Mouse (Mus musculus): Measurements from ENCODE around the gene Ip6k1. TPM values are rescaled to one million over a fixed set of nuclear protein-coding genes. Genes with fewer than 3 reads are reported as not detected.
A peak's percentile ranks its signal among the peaks of the same experiment; 100 is the strongest.

Ip6k1 gene
- total and polyA plus RNA-seq, 3 experiments, result 30.8 to 58.5 (median 55.9) TPM

DNA sequence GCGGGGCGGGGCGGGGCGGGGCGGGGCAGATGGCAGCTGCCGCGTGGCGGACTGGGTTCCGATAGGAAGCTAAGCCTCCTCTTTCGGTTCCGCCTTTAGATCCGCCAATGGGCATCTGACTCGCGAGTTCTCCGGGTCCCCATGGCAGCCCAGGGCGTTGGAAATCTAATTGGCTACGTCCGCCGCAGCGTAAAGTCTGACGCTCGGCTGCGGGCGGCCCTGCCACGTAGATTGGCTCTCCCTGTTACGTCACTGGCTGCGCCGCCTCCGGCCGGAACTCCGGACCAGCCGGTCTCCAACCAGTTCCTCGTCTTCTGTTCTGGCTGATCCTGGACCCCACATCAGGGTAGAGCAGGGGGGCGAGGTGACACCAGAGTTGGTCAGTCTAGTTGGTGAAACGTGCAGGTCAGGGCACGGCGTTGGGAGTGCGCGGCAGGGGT is 46.7 kb downstream of the Ip6k1 start, which contains the start of gene Gmppb:
Gene Gmppb, plus strand, starts transcription at position 227 of the 440 bp plus-strand sequence.
- ATAC-seq (ENCODE audit: extremely low read depth, insufficient number of reproducible peaks, low FRiP score, poor library complexity, severe bottlenecking) (peak; percentile 91), DNase-seq (ENCODE audit: low spot score) (peak; percentile 97)
- Histone ChIP-seq H3K9me3 (replicated peaks) (no peaks in the 10 kb centered on the region), H3K4me1 (ENCODE audit: insufficient read depth, low read depth, low read length) (peaks cover 80% of the 10 kb centered on the region), H3K36me3 (replicated peaks) (peaks cover 84% of the 10 kb centered on the region), H3K27me3 (ENCODE audit: insufficient read depth, low read length) (no peaks in the 10 kb centered on the region; the same call in 1 of the 2 replicates), H3K4me3 (ENCODE audit: low read depth, low read length) (peak within 1 kb of the TSS; percentile 80)
- TF ChIP-seq CTCF (IDR thresholded peaks at IDR 0.05; ENCODE audit: low read depth, low read length) (no peak), POLR2AphosphoS5 (IDR thresholded peaks at IDR 0.05; ENCODE audit: insufficient replicate concordance, low read depth, low read length) (no peak), TAL1 (conservative IDR thresholded peaks at IDR 0.05; ENCODE audit: low read depth, low read length) (no peak), GATA1 (IDR thresholded peaks at IDR 0.05; ENCODE audit: borderline replicate concordance, low read length) (no peak), GATA2 (IDR thresholded peaks at IDR 0.05; ENCODE audit: borderline replicate concordance, low read depth, low read length) (no peak)

DNA sequence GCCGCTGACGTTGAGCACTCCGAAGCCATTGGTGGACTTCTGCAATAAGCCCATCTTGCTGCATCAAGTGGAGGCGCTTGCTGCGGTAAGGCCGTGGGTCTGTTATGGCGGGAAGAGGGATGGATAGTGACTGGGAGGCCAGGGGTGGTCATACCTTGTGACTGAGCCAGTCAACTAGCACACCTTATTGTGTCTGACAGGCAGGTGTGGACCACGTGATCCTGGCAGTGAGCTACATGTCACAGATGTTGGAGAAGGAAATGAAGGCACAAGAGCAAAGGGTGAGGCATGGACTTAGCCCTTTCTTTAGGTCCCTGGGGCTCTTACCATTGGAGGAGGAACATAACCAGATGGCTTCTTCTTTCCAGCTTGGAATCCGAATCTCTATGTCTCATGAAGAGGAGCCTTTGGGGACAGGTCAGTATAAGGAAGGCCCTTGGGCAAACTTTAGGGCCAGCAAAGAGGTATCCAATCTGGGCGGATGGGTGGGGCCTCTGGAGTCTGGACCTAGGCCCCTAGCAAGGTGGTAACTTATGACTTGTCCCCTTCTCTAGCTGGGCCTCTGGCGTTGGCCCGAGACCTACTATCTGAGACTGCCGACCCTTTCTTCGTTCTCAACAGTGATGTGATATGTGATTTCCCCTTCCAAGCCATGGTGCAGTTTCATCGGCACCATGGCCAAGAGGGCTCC is 47.4 kb downstream of the Ip6k1 start:
- Histone ChIP-seq H3K4me3 (ENCODE audit: low read depth, low read length) (peak overlapping the region; percentile 80), H3K27me3 (ENCODE audit: insufficient read depth, low read length) (no peaks in the 10 kb centered on the region; the same call in 1 of the 2 replicates), H3K9me3 (replicated peaks) (no peaks in the 10 kb centered on the region), H3K36me3 (replicated peaks) (peaks cover 87% of the 10 kb centered on the region), H3K4me1 (ENCODE audit: insufficient read depth, low read depth, low read length) (peaks cover 84% of the 10 kb centered on the region)
- ATAC-seq (ENCODE audit: extremely low read depth, insufficient number of reproducible peaks, low FRiP score, poor library complexity, severe bottlenecking) (no peak), DNase-seq (ENCODE audit: low spot score) (no peak)
- TF ChIP-seq TAL1 (conservative IDR thresholded peaks at IDR 0.05; ENCODE audit: low read depth, low read length) (no peak), POLR2AphosphoS5 (IDR thresholded peaks at IDR 0.05; ENCODE audit: insufficient replicate concordance, low read depth, low read length) (no peak), GATA2 (IDR thresholded peaks at IDR 0.05; ENCODE audit: borderline replicate concordance, low read depth, low read length) (no peak), CTCF (IDR thresholded peaks at IDR 0.05; ENCODE audit: low read depth, low read length) (no peak), GATA1 (IDR thresholded peaks at IDR 0.05; ENCODE audit: borderline replicate concordance, low read length) (no peak)

DNA sequence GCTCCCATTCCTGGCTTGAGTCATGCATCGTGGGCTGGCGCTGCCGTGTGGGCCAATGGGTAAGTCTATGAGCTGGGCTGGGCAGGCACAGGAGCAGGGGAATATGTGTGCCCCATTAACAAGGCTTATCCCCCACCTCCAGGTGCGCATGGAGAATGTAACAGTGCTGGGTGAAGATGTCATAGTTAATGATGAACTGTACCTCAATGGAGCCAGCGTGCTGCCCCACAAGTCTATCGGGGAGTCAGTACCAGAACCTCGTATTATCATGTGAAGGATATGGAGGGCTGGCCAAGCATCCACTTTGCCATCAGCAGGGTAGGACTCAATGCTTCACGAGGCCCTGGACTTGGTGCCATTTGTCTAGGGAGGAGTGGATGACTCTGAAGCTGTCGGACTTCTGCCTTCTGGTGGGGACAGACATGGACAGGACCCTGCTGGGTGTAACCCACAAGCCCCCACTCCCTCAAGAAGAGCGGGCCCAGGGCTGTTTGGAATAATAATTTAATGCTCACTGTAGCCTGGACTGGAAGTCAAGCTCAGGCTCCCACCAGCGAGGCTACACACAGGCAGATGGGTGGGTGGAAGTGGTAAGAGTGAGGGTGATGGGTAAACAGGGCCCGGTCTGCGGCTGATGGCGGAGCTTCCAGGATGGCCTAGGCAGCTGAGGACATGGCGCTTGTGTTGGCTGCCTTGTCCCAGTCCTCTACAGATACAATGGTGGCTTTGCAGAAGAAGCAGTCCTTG is 49.1 kb downstream of the Ip6k1 start:
- H3K4me1 ChIP-seq (ENCODE audit: insufficient read depth, low read depth, low read length), result peaks cover 75% of the 10 kb centered on the region
- H3K9me3 ChIP-seq (replicated peaks), result no peaks in the 10 kb centered on the region
- no peak for DNase-seq (ENCODE audit: low spot score)
- ATAC-seq (ENCODE audit: extremely low read depth, insufficient number of reproducible peaks, low FRiP score, poor library complexity, severe bottlenecking), result no peak
- peaks cover 87% of the 10 kb centered on the region for H3K36me3 ChIP-seq (replicated peaks)
- TF ChIP-seq TAL1 (conservative IDR thresholded peaks at IDR 0.05; ENCODE audit: low read depth, low read length) (no peak), GATA1 (IDR thresholded peaks at IDR 0.05; ENCODE audit: borderline replicate concordance, low read length) (no peak), POLR2AphosphoS5 (IDR thresholded peaks at IDR 0.05; ENCODE audit: insufficient replicate concordance, low read depth, low read length) (no peak), CTCF (IDR thresholded peaks at IDR 0.05; ENCODE audit: low read depth, low read length) (no peak), GATA2 (IDR thresholded peaks at IDR 0.05; ENCODE audit: borderline replicate concordance, low read depth, low read length) (no peak)
- H3K4me3 ChIP-seq (ENCODE audit: low read depth, low read length), result no peak overlapping the region; the same call in 1 of the 2 replicates
- no peaks in the 10 kb centered on the region; the same call in 1 of the 2 replicates for H3K27me3 ChIP-seq (ENCODE audit: insufficient read depth, low read length)

DNA sequence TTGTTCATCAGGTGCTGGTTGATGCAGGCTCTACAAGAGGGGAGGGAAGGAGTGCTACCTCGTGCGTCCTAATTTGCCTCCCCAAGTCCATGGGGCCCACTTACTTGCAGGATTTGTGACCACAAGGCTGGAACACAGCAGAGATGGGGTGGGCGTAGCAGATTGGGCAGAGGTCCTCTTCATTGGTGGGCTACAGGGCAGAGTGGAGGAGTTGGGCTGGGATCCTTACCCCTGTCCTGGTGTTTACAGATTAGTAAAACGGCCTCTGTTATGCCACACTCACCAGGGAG is 49.6 kb downstream of the Ip6k1 start:
- peaks cover 87% of the 10 kb centered on the region for H3K36me3 ChIP-seq (replicated peaks)
- ATAC-seq (ENCODE audit: extremely low read depth, insufficient number of reproducible peaks, low FRiP score, poor library complexity, severe bottlenecking) (no peak), DNase-seq (ENCODE audit: low spot score) (no peak)
- TF ChIP-seq POLR2AphosphoS5 (IDR thresholded peaks at IDR 0.05; ENCODE audit: insufficient replicate concordance, low read depth, low read length) (no peak; the same call in 1 of the 2 replicates), TAL1 (conservative IDR thresholded peaks at IDR 0.05; ENCODE audit: low read depth, low read length) (no peak), GATA2 (IDR thresholded peaks at IDR 0.05; ENCODE audit: borderline replicate concordance, low read depth, low read length) (no peak)
- H3K27me3 ChIP-seq (ENCODE audit: insufficient read depth, low read length), result no peaks in the 10 kb centered on the region; the same call in 1 of the 2 replicates
- peaks cover 72% of the 10 kb centered on the region for H3K4me1 ChIP-seq (ENCODE audit: insufficient read depth, low read depth, low read length)
- no peaks in the 10 kb centered on the region for H3K9me3 ChIP-seq (replicated peaks)
- H3K4me3 ChIP-seq (ENCODE audit: low read depth, low read length), result no peak overlapping the region

DNA sequence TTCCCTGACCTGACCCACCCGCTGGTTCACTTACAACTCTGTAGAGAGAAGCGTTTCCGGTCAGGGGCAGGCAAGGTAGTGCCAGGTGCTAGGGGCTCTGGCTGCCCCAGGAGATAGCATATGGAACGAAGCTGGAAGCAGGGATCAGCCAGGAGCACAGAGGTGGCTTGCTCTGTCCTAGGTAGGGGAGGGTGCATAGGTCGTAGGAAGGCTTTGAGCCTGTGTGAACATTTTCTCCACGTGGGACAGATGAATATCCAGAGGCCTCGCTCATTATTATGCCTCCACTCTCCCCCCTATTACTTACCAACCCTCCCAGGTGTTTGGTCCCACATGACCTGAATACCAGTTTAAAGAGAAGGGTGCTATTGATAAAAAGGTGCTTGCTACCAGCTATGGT is 50.1 kb downstream of the Ip6k1 start:
- Histone ChIP-seq H3K27me3 (ENCODE audit: insufficient read depth, low read length) (no peaks in the 10 kb centered on the region; the same call in 1 of the 2 replicates), H3K9me3 (replicated peaks) (no peaks in the 10 kb centered on the region), H3K4me3 (ENCODE audit: low read depth, low read length) (no peak overlapping the region), H3K4me1 (ENCODE audit: insufficient read depth, low read depth, low read length) (peaks cover 68% of the 10 kb centered on the region), H3K36me3 (replicated peaks) (peaks cover 87% of the 10 kb centered on the region)
- DNase-seq (ENCODE audit: low spot score) (no peak), ATAC-seq (ENCODE audit: extremely low read depth, insufficient number of reproducible peaks, low FRiP score, poor library complexity, severe bottlenecking) (no peak)
- no peak for TF ChIP-seq TAL1 (conservative IDR thresholded peaks at IDR 0.05; ENCODE audit: low read depth, low read length)
- no peak for TF ChIP-seq CTCF (IDR thresholded peaks at IDR 0.05; ENCODE audit: low read depth, low read length)
- TF ChIP-seq POLR2AphosphoS5 (IDR thresholded peaks at IDR 0.05; ENCODE audit: insufficient replicate concordance, low read depth, low read length), result peak; percentile 20; the same call in 1 of the 2 replicates
- no peak for TF ChIP-seq GATA2 (IDR thresholded peaks at IDR 0.05; ENCODE audit: borderline replicate concordance, low read depth, low read length)

Measured in G1E (cell line).